Mouse (Mus musculus) MEL (cell line): Measurements from ENCODE around the gene Iba57. TPM values are rescaled to one million over a fixed set of nuclear protein-coding genes. Genes with fewer than 3 reads are reported as not detected.

Experiments
- DNase-seq: peaks from one replicate; pipeline ENCODE4 v3.0.0; 2011; ENCODE audit warnings: low read depth, low spot score
- H3K27ac ChIP-seq: 2 replicates; pipeline ENCODE4 v1.5.1; 2012; ENCODE audit warnings: low read depth, mild to moderate bottlenecking, control low read depth, low read length, moderate library complexity; ENCODE audit not compliant: control insufficient read depth
- H3K27me3 ChIP-seq, 2 experiments: fragments of 150-350 bp in 1 of 2; sonication (generic) in 1 of 2; 2 replicates each; pipeline ENCODE4 v1.6.1; 2012; ENCODE audit warnings: low read length in 2 of 2, mild to moderate bottlenecking in 2 of 2, improper control_type of control experiment in 1 of 2, moderate library complexity in 1 of 2; ENCODE audit not compliant: insufficient read depth in 2 of 2, control insufficient read depth in 1 of 2
- H3K36me3 ChIP-seq, 2 experiments: 2 replicates each; pipeline ENCODE4 v1.6.1; 2012 to 2014; ENCODE audit warnings: low read length in 2 of 2, improper control_type of control experiment in 1 of 2, inconsistent platforms in 1 of 2, mild to moderate bottlenecking in 1 of 2; ENCODE audit not compliant: insufficient read depth in 2 of 2, control insufficient read depth in 1 of 2
- H3K4me1 ChIP-seq, 2 experiments: fragments of 150-350 bp in 1 of 2; sonication (generic) in 1 of 2; 2 replicates each; pipeline ENCODE4 v1.6.1; 2012; ENCODE audit warnings: low read length in 2 of 2, improper control_type of control experiment in 1 of 2, mild to moderate bottlenecking in 1 of 2; ENCODE audit not compliant: insufficient read depth in 2 of 2, control insufficient read depth in 1 of 2
- H3K4me3 ChIP-seq, 2 experiments: fragments of 150-350 bp in 1 of 2; sonication (generic) in 1 of 2; 2 replicates each; pipeline ENCODE4 v1.5.1; 2012; ENCODE audit warnings: low read depth in 2 of 2, low read length in 2 of 2, mild to moderate bottlenecking in 2 of 2, moderate library complexity in 2 of 2, control low read depth in 1 of 2, improper control_type of control experiment in 1 of 2; ENCODE audit not compliant: control insufficient read depth in 1 of 2, insufficient read depth in 1 of 2
- H3K79me2 ChIP-seq: 2 replicates; pipeline ENCODE4 v1.6.1; 2012; ENCODE audit warnings: mild to moderate bottlenecking, low read length, moderate library complexity; ENCODE audit not compliant: control insufficient read depth, poor library complexity, insufficient read depth
- H3K9ac ChIP-seq: 2 replicates; pipeline ENCODE4 v1.6.1; 2012; ENCODE audit warnings: low read depth, mild to moderate bottlenecking, control low read depth, low read length, moderate library complexity; ENCODE audit not compliant: control insufficient read depth, poor library complexity, severe bottlenecking
- H3K9me3 ChIP-seq: fragments of 150-350 bp; sonication (generic); replicated peaks from 2 replicates; pipeline ENCODE4 v1.6.1; 2012; ENCODE audit warnings: mild to moderate bottlenecking, low read length, improper control_type of control experiment, moderate library complexity; ENCODE audit not compliant: insufficient read depth
- BHLHE40 ChIP-seq: IDR thresholded peaks from 2 replicates; pipeline ENCODE4 v1.6.1; 2012; ENCODE audit warnings: low read depth, mild to moderate bottlenecking, inconsistent platforms, low read length, improper control_type of control experiment, borderline replicate concordance
- CHD1 ChIP-seq: IDR thresholded peaks from 2 replicates; pipeline ENCODE4 v1.6.1; 2012; ENCODE audit warnings: low read depth, mild to moderate bottlenecking, inconsistent platforms, low read length, improper control_type of control experiment
- CHD2 ChIP-seq: IDR thresholded peaks from 2 replicates; pipeline ENCODE4 v1.6.1; 2011; ENCODE audit warnings: low read length, improper control_type of control experiment
- CTCF ChIP-seq, 3 experiments: IDR thresholded peaks in 2 of 3; conservative IDR thresholded peaks in 1 of 3; 2 replicates each; pipeline ENCODE4 v1.5.1; 2011 to 2012; ENCODE audit warnings: low read length in 3 of 3, low read depth in 2 of 3, mild to moderate bottlenecking in 2 of 3, improper control_type of control experiment in 1 of 3, inconsistent platforms in 1 of 3, mixed read lengths in 1 of 3, moderate library complexity in 1 of 3; ENCODE audit not compliant: control insufficient read depth in 1 of 3, insufficient read depth in 1 of 3, poor library complexity in 1 of 3, severe bottlenecking in 1 of 3
- ELF1 ChIP-seq: IDR thresholded peaks from 2 replicates; pipeline ENCODE4 v1.6.1; 2014; ENCODE audit warnings: low read depth, mild to moderate bottlenecking, inconsistent platforms, low read length, improper control_type of control experiment, moderate library complexity
- EP300 ChIP-seq, 2 experiments: IDR thresholded peaks; 2 replicates each; pipeline ENCODE4 v1.6.1; 2011; ENCODE audit warnings: improper control_type of control experiment in 2 of 2, low read length in 2 of 2, low read depth in 1 of 2, mild to moderate bottlenecking in 1 of 2
- ETS1 ChIP-seq: IDR thresholded peaks from 2 replicates; pipeline ENCODE4 v1.6.1; 2012; ENCODE audit warnings: low read depth, mild to moderate bottlenecking, inconsistent platforms, low read length, improper control_type of control experiment, moderate library complexity
- GATA1 ChIP-seq: IDR thresholded peaks from 2 replicates; pipeline ENCODE4 v1.6.1; 2011; ENCODE audit warnings: low read depth, low read length, improper control_type of control experiment
- JUND ChIP-seq: IDR thresholded peaks from 2 replicates; pipeline ENCODE4 v1.6.1; 2011; ENCODE audit warnings: low read depth, mild to moderate bottlenecking, improper control_type of control experiment, low read length
- KAT2A ChIP-seq: conservative IDR thresholded peaks from 2 replicates; pipeline ENCODE4 v1.6.1; 2012; ENCODE audit warnings: low read depth, low read length, improper control_type of control experiment, inconsistent platforms
- MAFK ChIP-seq: IDR thresholded peaks from 2 replicates; pipeline ENCODE4 v1.6.1; 2011; ENCODE audit warnings: low read depth, mild to moderate bottlenecking, low read length, improper control_type of control experiment, borderline replicate concordance
- MAX ChIP-seq: IDR thresholded peaks from 2 replicates; pipeline ENCODE4 v1.6.1; 2011; ENCODE audit warnings: low read length, improper control_type of control experiment
- MAZ ChIP-seq: IDR thresholded peaks from 2 replicates; pipeline ENCODE4 v1.6.1; 2012; ENCODE audit warnings: low read depth, mild to moderate bottlenecking, inconsistent platforms, low read length, improper control_type of control experiment
- MXI1 ChIP-seq: IDR thresholded peaks from 2 replicates; pipeline ENCODE4 v1.6.1; 2011; ENCODE audit warnings: mild to moderate bottlenecking, low read depth, low read length, improper control_type of control experiment
- MYB ChIP-seq: IDR thresholded peaks from 2 replicates; pipeline ENCODE4 v1.6.1; 2011; ENCODE audit warnings: mild to moderate bottlenecking, low read depth, low read length, improper control_type of control experiment
- MYC ChIP-seq: IDR thresholded peaks from 2 replicates; pipeline ENCODE4 v1.6.1; 2011; ENCODE audit warnings: low read depth, mild to moderate bottlenecking, low read length, improper control_type of control experiment, moderate library complexity
- NRF1 ChIP-seq: IDR thresholded peaks from 2 replicates; pipeline ENCODE4 v1.6.1; 2014; ENCODE audit warnings: low read depth, mild to moderate bottlenecking, inconsistent platforms, low read length, improper control_type of control experiment, moderate library complexity; ENCODE audit not compliant: poor library complexity, insufficient read depth, severe bottlenecking
- POLR2A ChIP-seq, 2 experiments: IDR thresholded peaks; 2 replicates each; pipeline ENCODE4 v1.6.1; 2011 to 2012; ENCODE audit warnings: low read length in 2 of 2, mild to moderate bottlenecking in 2 of 2, control low read depth in 1 of 2, improper control_type of control experiment in 1 of 2, low read depth in 1 of 2, moderate library complexity in 1 of 2; ENCODE audit not compliant: control insufficient read depth in 1 of 2, insufficient read depth in 1 of 2, poor library complexity in 1 of 2
- POLR2AphosphoS2 ChIP-seq: IDR thresholded peaks from 2 replicates; pipeline ENCODE4 v1.6.1; 2011; ENCODE audit warnings: low read length, improper control_type of control experiment
- POLR2AphosphoS5 ChIP-seq: IDR thresholded peaks from 2 replicates; pipeline ENCODE4 v1.6.1; 2012; ENCODE audit warnings: low read depth, borderline replicate concordance, mild to moderate bottlenecking, inconsistent platforms, low read length, moderate library complexity, mixed read lengths
- RAD21 ChIP-seq: IDR thresholded peaks from 2 replicates; pipeline ENCODE4 v1.6.1; 2011; ENCODE audit warnings: mild to moderate bottlenecking, low read depth, low read length, improper control_type of control experiment
- RCOR1 ChIP-seq: IDR thresholded peaks from 2 replicates; pipeline ENCODE4 v1.6.1; 2012; ENCODE audit warnings: low read depth, mild to moderate bottlenecking, inconsistent platforms, low read length, improper control_type of control experiment
- SIN3A ChIP-seq: IDR thresholded peaks from 2 replicates; pipeline ENCODE4 v1.6.1; 2012; ENCODE audit warnings: low read length, improper control_type of control experiment, inconsistent platforms
- TAL1 ChIP-seq: IDR thresholded peaks from 2 replicates; pipeline ENCODE4 v1.6.1; 2012; ENCODE audit warnings: mild to moderate bottlenecking, inconsistent platforms, low read length, moderate library complexity, mixed read lengths
- TBP ChIP-seq: IDR thresholded peaks from 2 replicates; pipeline ENCODE4 v1.8.0; 2011; ENCODE audit warnings: low read depth, low read length, improper control_type of control experiment
- TCF12 ChIP-seq: IDR thresholded peaks from 2 replicates; pipeline ENCODE4 v1.6.1; 2014; ENCODE audit warnings: low read depth, mild to moderate bottlenecking, inconsistent platforms, low read length, improper control_type of control experiment, moderate library complexity
- USF1 ChIP-seq: IDR thresholded peaks from 2 replicates; pipeline ENCODE4 v1.6.1; 2014; ENCODE audit warnings: low read depth, mild to moderate bottlenecking, inconsistent platforms, low read length, improper control_type of control experiment, moderate library complexity
- USF2 ChIP-seq, 2 experiments: IDR thresholded peaks; 2 replicates each; pipeline ENCODE4 v1.6.1; 2011 to 2012; ENCODE audit warnings: improper control_type of control experiment in 2 of 2, low read length in 2 of 2, borderline replicate concordance in 1 of 2, inconsistent platforms in 1 of 2, low read depth in 1 of 2, mild to moderate bottlenecking in 1 of 2; ENCODE audit not compliant: insufficient read depth in 1 of 2
- ZMIZ1 ChIP-seq: IDR thresholded peaks from 2 replicates; pipeline ENCODE4 v1.6.1; 2012; ENCODE audit warnings: low read depth, mild to moderate bottlenecking, inconsistent platforms, low read length, improper control_type of control experiment, moderate library complexity
- ZNF384 ChIP-seq: IDR thresholded peaks from 2 replicates; pipeline ENCODE4 v1.6.1; 2012; ENCODE audit warnings: low read depth, mild to moderate bottlenecking, inconsistent platforms, low read length, improper control_type of control experiment
- polyA plus RNA-seq, 2 experiments: library from polyadenylated mRNA; stranded (reverse) in 1 of 2; unstranded in 1 of 2; fragments of >175 nt in 1 of 2; fragments of >200 nt in 1 of 2; gene quantifications; 2 replicates each; pipeline versions ENCODE4 v1.2.1 to v1.2.4; 2012; ENCODE audit warnings: low replicate concordance in 2 of 2, low read depth in 1 of 2; ENCODE audit not compliant: insufficient read length in 2 of 2, insufficient read depth in 1 of 2, missing spikeins in 1 of 2
- total RNA-seq: library from RNA; depleted of rRNA; stranded (reverse); fragments of 300-350 nt; gene quantifications from 2 replicates; pipeline ENCODE4 v1.2.3, GENCODE M21; 2012

Iba57 gene
- total and polyA plus RNA-seq, 3 experiments: 14.7 to 18.8 TPM; not detected in 1

GRCm38 (mm10) chr11:59202081-59202995, 38.8 kb upstream of the Iba57 start, which contains the start of gene Mrpl55 (continued):
- no peak for TF ChIP-seq RAD21
- peak; percentile 53 for TF ChIP-seq MAX
- no peak; the same call in 1 of the 2 replicates for TF ChIP-seq ELF1
- 0 out of 2 replicates have a peak, but pooled peaks have one; percentile 14 for TF ChIP-seq USF1
- TF ChIP-seq MAFK: no peak; the same call in 1 of the 2 replicates
- TF ChIP-seq ETS1: no peak
- no peak for TF ChIP-seq ZNF384
- TF ChIP-seq POLR2AphosphoS2: peak; percentile 63
- no peak for TF ChIP-seq RCOR1
- peak; percentile 84 for TF ChIP-seq SIN3A
- 0 out of 2 replicates have a peak, but pooled peaks have one; percentile 62 for TF ChIP-seq MAZ
- peak; percentile 46 to 73; a peak in 2 of 4 replicates for TF ChIP-seq POLR2A (IDR thresholded peaks at IDR 0.05; ENCODE audit: control insufficient read depth in 1 of 2, insufficient read depth in 1 of 2, low read depth in 1 of 2, low read length in 2 of 2, poor library complexity in 1 of 2)
- TF ChIP-seq NRF1: peak; percentile 57
- TF ChIP-seq MYC: no peak

GRCm38 (mm10) chr11:59201216-59202002, 37.9 kb upstream of the Iba57 start:
- DNase-seq: peak; percentile 76
- Histone ChIP-seq H3K9me3 (no peaks in the 10 kb centered on the region), H3K27ac (peak overlapping the region; percentile 79), H3K36me3 (peaks cover 0 to 7% of the 10 kb centered on the region in 2 experiments; a peak in 3 of 4 replicates), H3K4me1 (peaks cover 4% of the 10 kb centered on the region in 2 experiments), H3K27me3 (no peaks in the 10 kb centered on the region), H3K79me2 (peaks cover 9% of the 10 kb centered on the region; the same call in 1 of the 2 replicates), H3K4me3 (peak overlapping the region; percentile 69 to 83), H3K9ac (peak overlapping the region; percentile 74)
- TF ChIP-seq MAZ: no peak
- peak; percentile 69 for TF ChIP-seq SIN3A
- TF ChIP-seq CTCF (IDR thresholded peaks at IDR 0.05 in 2 of 3, conservative IDR thresholded peaks at IDR 0.05 in 1 of 3; ENCODE audit: control insufficient read depth in 1 of 3, insufficient read depth in 1 of 3, low read depth in 2 of 3, low read length in 3 of 3, poor library complexity in 1 of 3, severe bottlenecking in 1 of 3): no peak; a peak in 1 of 6 replicates
- no peak for TF ChIP-seq POLR2AphosphoS2
- TF ChIP-seq ETS1: peak; percentile 50; the same call in 1 of the 2 replicates
- TF ChIP-seq MXI1: peak; percentile 79
- TF ChIP-seq BHLHE40: no peak
- peak in 1 of 2 experiments; percentile 46; a peak in 1 of 4 replicates for TF ChIP-seq POLR2A (IDR thresholded peaks at IDR 0.05; ENCODE audit: control insufficient read depth in 1 of 2, insufficient read depth in 1 of 2, low read depth in 1 of 2, low read length in 2 of 2, poor library complexity in 1 of 2)
- TF ChIP-seq JUND: 0 out of 2 replicates have a peak, but pooled peaks have one; percentile 17
- 0 out of 2 replicates have a peak, but pooled peaks have one; percentile 43 for TF ChIP-seq MYC
- peak; percentile 89 for TF ChIP-seq CHD1
- TF ChIP-seq ZMIZ1: 0 out of 2 replicates have a peak, but pooled peaks have one; percentile 40
- 0 out of 2 replicates have a peak, but pooled peaks have one; percentile 22 for TF ChIP-seq GATA1
- 0 out of 2 replicates have a peak, but pooled peaks have one; percentile 18 for TF ChIP-seq MYB
- peak; percentile 28; the same call in 1 of the 2 replicates for TF ChIP-seq TCF12
- 0 out of 4 replicates have a peak, but pooled peaks of 1 of the 2 experiments have one; percentile 35 for TF ChIP-seq USF2 (IDR thresholded peaks at IDR 0.05; ENCODE audit: borderline replicate concordance in 1 of 2, insufficient read depth in 1 of 2, low read depth in 1 of 2, low read length in 2 of 2)
- TF ChIP-seq POLR2AphosphoS5: no peak
- TF ChIP-seq TAL1: no peak; the same call in 1 of the 2 replicates
- TF ChIP-seq EP300 (IDR thresholded peaks at IDR 0.05; ENCODE audit: low read depth in 1 of 2, low read length in 2 of 2): 0 out of 4 replicates have a peak, but pooled peaks of 1 of the 2 experiments have one; percentile 22
- TF ChIP-seq CHD2: no peak
- TF ChIP-seq KAT2A: no peak
- no peak for TF ChIP-seq TBP
